Mouse (Mus musculus) heart, embryonic 15.5 days (tissue): Measurements from ENCODE around the gene Trnau1ap. TPM values are rescaled to one million over a fixed set of nuclear protein-coding genes. Genes with fewer than 3 reads are reported as not detected.

Source experiments
- ATAC-seq: fragments of 200-750 bp; cut with Nextera tagmentation; replicated peaks from 2 replicates; pipeline ENCODE4 v1.8.0; 2017; ENCODE audit warnings: low read depth, moderate TSS enrichment; ENCODE audit not compliant: insufficient number of reproducible peaks, insufficient read depth, low FRiP score
- H3K27ac ChIP-seq: fragments of 300-500 bp; sonication (generic); 2 replicates; pipeline ENCODE4 v1.5.1; 2015; ENCODE audit warnings: mild to moderate bottlenecking, inconsistent platforms
- H3K27me3 ChIP-seq: fragments of 300-500 bp; sonication (generic); 2 replicates; pipeline ENCODE4 v1.6.1; 2015; ENCODE audit warnings: inconsistent platforms
- H3K36me3 ChIP-seq: fragments of 300-500 bp; sonication (generic); 2 replicates; pipeline ENCODE4 v1.6.1; 2015; ENCODE audit warnings: mild to moderate bottlenecking, inconsistent platforms
- H3K4me1 ChIP-seq: fragments of 300-500 bp; sonication (generic); replicated peaks from 2 replicates; pipeline ENCODE4 v1.6.1; 2015; ENCODE audit warnings: inconsistent platforms
- H3K4me2 ChIP-seq: fragments of 300-500 bp; sonication (generic); 2 replicates; pipeline ENCODE4 v1.6.1; 2015; ENCODE audit warnings: inconsistent platforms, mild to moderate bottlenecking, moderate library complexity
- H3K4me3 ChIP-seq: fragments of 300-500 bp; sonication (generic); 2 replicates; pipeline ENCODE4 v1.5.1; 2015; ENCODE audit warnings: mild to moderate bottlenecking, inconsistent platforms
- H3K9ac ChIP-seq: fragments of 300-500 bp; sonication (generic); 2 replicates; pipeline ENCODE4 v1.6.1; 2015; ENCODE audit warnings: mild to moderate bottlenecking, inconsistent platforms
- H3K9me3 ChIP-seq: fragments of 300-500 bp; sonication (generic); replicated peaks from 2 replicates; pipeline ENCODE4 v1.6.1; 2016; ENCODE audit warnings: inconsistent platforms
- WGBS: fragments of 180-500 bp; shearing (Covaris S2); methylation state at CpG from one replicate; pipeline ENCODE4 v1.1.7; 2015; ENCODE audit warnings: mixed read lengths; 5-methylcytosine and 5-hydroxymethylcytosine counted together
- polyA plus RNA-seq: library from polyadenylated mRNA; unstranded; fragments of >200 nt; fragmentation: Nextera tagmentation; extraction: Ambion mirVana; gene quantifications from 2 replicates; pipeline ENCODE4 v1.2.1, GENCODE M21; 2015

The Trnau1ap gene
- polyA plus RNA-seq = 63.4 and 71.3 TPM in 2 replicates

GRCm38 (mm10) chr4:132329115-132329834 is at the start of gene Trnau1ap:
TSS of gene Trnau1ap (minus strand) at chr4:132329538.
- H3K4me3 ChIP-seq = peak within 1 kb of the TSS; percentile 83
- under 1% methylated on average over 52 of the region's 52 CpGs for WGBS

GRCm38 (mm10) chr4:132373820-132374219 is 44.5 kb upstream of the Trnau1ap start:
- 100% methylated on average over 1 of the region's 1 CpGs for WGBS
- Histone ChIP-seq H3K27ac (no peak overlapping the region), H3K4me2 (no peak overlapping the region), H3K27me3 (no peaks in the 10 kb centered on the region), H3K4me1 (no peaks in the 10 kb centered on the region), H3K9me3 (no peaks in the 10 kb centered on the region), H3K4me3 (no peak overlapping the region), H3K36me3 (peaks cover 64% of the 10 kb centered on the region), H3K9ac (no peak overlapping the region)
- no peak for ATAC-seq

More at GRCm38 (mm10) chr4:132329115-132329834, at the start of gene Trnau1ap:
- peak within 1 kb of the TSS; percentile 86 for H3K4me2 ChIP-seq
- ATAC-seq = peak; percentile 96
- peak within 1 kb of the TSS; percentile 92 for H3K27ac ChIP-seq
- no peaks in the 10 kb centered on the region for H3K9me3 ChIP-seq
- peak within 1 kb of the TSS; percentile 96 for H3K9ac ChIP-seq
- peaks cover 16% of the 10 kb centered on the region for H3K4me1 ChIP-seq
- H3K36me3 ChIP-seq = peaks cover 33% of the 10 kb centered on the region
- no peaks in the 10 kb centered on the region for H3K27me3 ChIP-seq

GRCm38 (mm10) chr4:132369953-132370750 is 40.8 kb upstream of the Trnau1ap start:
- H3K27ac ChIP-seq = no peak overlapping the region
- no peak overlapping the region for H3K9ac ChIP-seq
- no peak for ATAC-seq
- H3K4me2 ChIP-seq = no peak overlapping the region
- no peaks in the 10 kb centered on the region for H3K27me3 ChIP-seq
- no peak overlapping the region for H3K4me3 ChIP-seq
- peaks cover 71% of the 10 kb centered on the region for H3K36me3 ChIP-seq
- WGBS = 78% methylated on average over 8 of the region's 8 CpGs
- no peaks in the 10 kb centered on the region for H3K9me3 ChIP-seq
- H3K4me1 ChIP-seq = no peaks in the 10 kb centered on the region

- WGBS = 89% methylated on average over 18 of the region's 18 CpGs
- no peak for ATAC-seq
Measured at GRCm38 (mm10) chr4:132367480-132368201, 38.3 kb upstream of the Trnau1ap start.

GRCm38 (mm10) chr4:132365450-132366060 is 36.2 kb upstream of the Trnau1ap start:
- no peak for ATAC-seq
- Histone ChIP-seq H3K27me3 (no peaks in the 10 kb centered on the region), H3K4me2 (no peak overlapping the region), H3K4me1 (no peaks in the 10 kb centered on the region), H3K9ac (no peak overlapping the region), H3K9me3 (no peaks in the 10 kb centered on the region), H3K27ac (no peak overlapping the region), H3K36me3 (peaks cover 79% of the 10 kb centered on the region), H3K4me3 (no peak overlapping the region)
- WGBS = 77% methylated on average over 13 of the region's 13 CpGs

More at GRCm38 (mm10) chr4:132367480-132368201, 38.3 kb upstream of the Trnau1ap start:
- H3K27ac ChIP-seq = no peak overlapping the region
- H3K9ac ChIP-seq = no peak overlapping the region
- no peaks in the 10 kb centered on the region for H3K4me1 ChIP-seq
- H3K4me2 ChIP-seq = no peak overlapping the region
- peaks cover 78% of the 10 kb centered on the region for H3K36me3 ChIP-seq
- no peak overlapping the region for H3K4me3 ChIP-seq
- no peaks in the 10 kb centered on the region for H3K9me3 ChIP-seq
- no peaks in the 10 kb centered on the region for H3K27me3 ChIP-seq

- Histone ChIP-seq H3K4me2 (no peak overlapping the region), H3K27ac (no peak overlapping the region), H3K9me3 (no peaks in the 10 kb centered on the region), H3K36me3 (peaks cover 77% of the 10 kb centered on the region), H3K9ac (no peak overlapping the region), H3K4me3 (no peak overlapping the region), H3K4me1 (peaks cover 7% of the 10 kb centered on the region), H3K27me3 (no peaks in the 10 kb centered on the region)
- WGBS = 91% methylated on average over 11 of the region's 11 CpGs
- no peak for ATAC-seq
Measured at GRCm38 (mm10) chr4:132363487-132363886, 34.1 kb upstream of the Trnau1ap start.

- WGBS = 78% methylated on average over 4 of the region's 4 CpGs
- H3K36me3 ChIP-seq = peaks cover 63% of the 10 kb centered on the region
- H3K4me1 ChIP-seq = peaks cover 9% of the 10 kb centered on the region
- no peaks in the 10 kb centered on the region for H3K9me3 ChIP-seq
- H3K4me3 ChIP-seq = no peak overlapping the region
- no peak overlapping the region for H3K4me2 ChIP-seq
- no peaks in the 10 kb centered on the region for H3K27me3 ChIP-seq
- H3K27ac ChIP-seq = peak overlapping the region; percentile 33
- no peak for ATAC-seq
- H3K9ac ChIP-seq = no peak overlapping the region
Measured at GRCm38 (mm10) chr4:132359510-132359909, 30.2 kb upstream of the Trnau1ap start.

- H3K4me1 ChIP-seq = peaks cover 20% of the 10 kb centered on the region
Measured at GRCm38 (mm10) chr4:132356170-132356569, 26.8 kb upstream of the Trnau1ap start.

GRCm38 (mm10) chr4:132355403-132355802 is 26.1 kb upstream of the Trnau1ap start:
- Histone ChIP-seq H3K27ac (no peak overlapping the region), H3K4me3 (no peak overlapping the region), H3K36me3 (peaks cover 48% of the 10 kb centered on the region), H3K4me2 (no peak overlapping the region), H3K9me3 (no peaks in the 10 kb centered on the region), H3K4me1 (peaks cover 24% of the 10 kb centered on the region), H3K9ac (no peak overlapping the region), H3K27me3 (no peaks in the 10 kb centered on the region)
- ATAC-seq = no peak
- WGBS = 84% methylated on average over 3 of the region's 3 CpGs

More at GRCm38 (mm10) chr4:132356170-132356569, 26.8 kb upstream of the Trnau1ap start:
- WGBS = 41% methylated on average over 12 of the region's 12 CpGs
- H3K4me3 ChIP-seq = no peak overlapping the region
- H3K9me3 ChIP-seq = no peaks in the 10 kb centered on the region
- H3K9ac ChIP-seq = no peak overlapping the region
- peaks cover 45% of the 10 kb centered on the region for H3K36me3 ChIP-seq
- H3K27ac ChIP-seq = no peak overlapping the region
- ATAC-seq = no peak
- no peaks in the 10 kb centered on the region for H3K27me3 ChIP-seq
- no peak overlapping the region for H3K4me2 ChIP-seq

- H3K4me1 ChIP-seq = peaks cover 23% of the 10 kb centered on the region
- H3K36me3 ChIP-seq = peaks cover 41% of the 10 kb centered on the region
- no peak overlapping the region for H3K4me3 ChIP-seq
- 84% methylated on average over 4 of the region's 4 CpGs for WGBS
- peak overlapping the region; percentile 96; the same call in 1 of the 2 replicates for H3K27ac ChIP-seq
- H3K9me3 ChIP-seq = no peaks in the 10 kb centered on the region
- H3K9ac ChIP-seq = no peak overlapping the region
- no peak overlapping the region for H3K4me2 ChIP-seq
- ATAC-seq = no peak
- no peaks in the 10 kb centered on the region for H3K27me3 ChIP-seq
Measured at GRCm38 (mm10) chr4:132354571-132354970, 25.2 kb upstream of the Trnau1ap start.
